Mouse (Mus musculus) liver, postnatal 0 days (tissue): ENCODE measurements around the gene Fcamr. TPM values are rescaled to one million over a fixed set of nuclear protein-coding genes. Genes with fewer than 3 reads are reported as not detected.

Experiments used
- ATAC-seq: fragments of 200-750 bp; cut with Nextera tagmentation; 2 replicates; pipeline ENCODE4 v1.8.0; 2017; ENCODE audit warnings: mild to moderate bottlenecking, moderate library complexity
- DNase-seq: peaks from one replicate; pipeline ENCODE4 v3.0.0-alpha.2; 2016
- H3K27ac ChIP-seq: fragments of 300-500 bp; sonication (generic); 2 replicates; pipeline ENCODE4 v1.5.1; 2014; ENCODE audit warnings: antibody characterized with exemption, moderate library complexity, mild to moderate bottlenecking, low read depth
- H3K27me3 ChIP-seq: fragments of 300-500 bp; sonication (generic); 2 replicates; pipeline ENCODE4 v1.6.1; 2014; ENCODE audit warnings: low read length, control low read depth, mixed read lengths; ENCODE audit not compliant: insufficient read depth
- H3K36me3 ChIP-seq: fragments of 300-500 bp; sonication (generic); replicated peaks from 2 replicates; pipeline ENCODE4 v1.6.1; 2014; ENCODE audit warnings: mild to moderate bottlenecking, control low read depth, low read length, moderate library complexity, mixed read lengths; ENCODE audit not compliant: insufficient read depth
- H3K4me1 ChIP-seq: fragments of 300-500 bp; sonication (generic); 2 replicates; pipeline ENCODE4 v1.6.1; 2014; ENCODE audit warnings: antibody characterized with exemption, mild to moderate bottlenecking, control low read depth; ENCODE audit not compliant: insufficient read depth
- H3K4me2 ChIP-seq: fragments of 300-500 bp; sonication (generic); 2 replicates; pipeline ENCODE4 v1.6.1; 2014; ENCODE audit warnings: low read depth, mild to moderate bottlenecking, low read length, moderate library complexity, mixed read lengths
- H3K4me3 ChIP-seq: fragments of 300-500 bp; sonication (generic); 2 replicates; pipeline ENCODE4 v1.5.1; 2014; ENCODE audit warnings: low read depth, low read length
- H3K9ac ChIP-seq: fragments of 300-500 bp; sonication (generic); replicated peaks from 2 replicates; pipeline ENCODE4 v1.6.1; 2014; ENCODE audit warnings: mild to moderate bottlenecking, moderate library complexity
- H3K9me3 ChIP-seq: fragments of 300-500 bp; sonication (generic); 2 replicates; pipeline ENCODE4 v1.6.1; 2016; ENCODE audit warnings: mild to moderate bottlenecking, control low read depth, low read length, mixed read lengths
- CTCF ChIP-seq: sonication (generic); IDR thresholded peaks from 2 replicates; pipeline ENCODE4 v1.5.1; 2016; ENCODE audit warnings: antibody characterized with exemption, low read depth
- EP300 ChIP-seq: IDR thresholded peaks from 2 replicates; pipeline ENCODE4 v1.6.1; 2016; ENCODE audit warnings: antibody characterized with exemption, low read depth, mild to moderate bottlenecking
- WGBS: fragments of 180-500 bp; shearing (Covaris S2); extraction: QIAGEN DNeasy Blood & Tissue Kit; methylation state at CpG from one replicate; pipeline ENCODE4 v1.1.7; 2014; ENCODE audit not compliant: insufficient replicate concordance; 5-methylcytosine and 5-hydroxymethylcytosine counted together
- polyA plus RNA-seq: library from polyadenylated mRNA; unstranded; fragments of >200 nt; fragmentation: Nextera tagmentation; extraction: Ambion mirVana; gene quantifications from 2 replicates; pipeline ENCODE4 v1.2.1, GENCODE M21; 2015

The Fcamr gene
- polyA plus RNA-seq, 1 experiment from 2014 or later = not detected

DNA sequence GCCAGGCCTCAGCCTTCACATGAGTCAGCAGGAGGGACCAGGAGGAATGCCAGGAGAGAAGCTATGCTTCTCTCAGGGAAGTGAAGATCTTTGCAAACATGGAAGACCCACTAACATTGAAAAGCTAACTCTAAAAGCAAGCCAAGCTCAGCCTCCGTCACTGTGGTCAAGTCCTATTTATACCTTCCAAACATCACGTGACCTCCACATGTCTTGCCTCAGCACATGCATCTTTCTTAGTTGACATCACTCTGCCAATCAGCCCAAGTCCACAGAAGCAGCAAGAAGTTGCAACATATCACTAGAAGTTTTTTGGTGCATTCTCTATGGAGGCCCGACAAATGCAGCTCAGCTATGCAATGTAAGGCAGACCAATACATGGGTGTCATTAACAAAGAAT lies 20.8 kb upstream of the Fcamr start:
- TF ChIP-seq EP300 (no peak), CTCF (no peak)

DNA sequence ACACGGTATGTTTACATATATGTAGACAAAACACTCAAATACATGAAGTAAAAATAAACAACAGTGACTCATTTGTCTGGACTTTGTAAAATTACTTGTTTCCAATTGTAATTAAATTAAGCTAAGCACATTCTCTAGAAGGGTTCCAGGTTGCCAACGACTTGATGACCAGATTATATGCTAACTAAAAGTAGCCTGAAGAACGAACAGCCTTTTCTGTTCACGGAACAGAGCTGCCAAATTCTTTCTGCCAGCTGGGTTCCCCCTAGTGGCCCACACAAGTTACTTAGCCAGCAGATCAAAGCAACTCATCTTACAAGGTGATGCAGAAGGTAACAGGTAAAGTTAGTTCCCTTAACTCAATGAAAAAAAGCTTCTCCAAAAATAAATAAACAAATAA lies 16.6 kb upstream of the Fcamr start:
- Histone ChIP-seq H3K4me2 (no peak overlapping the region), H3K4me3 (no peak overlapping the region), H3K4me1 (no peaks in the 10 kb centered on the region), H3K9me3 (no peaks in the 10 kb centered on the region), H3K27me3 (no peaks in the 10 kb centered on the region), H3K27ac (no peak overlapping the region), H3K9ac (no peak overlapping the region), H3K36me3 (no peaks in the 10 kb centered on the region)
- TF ChIP-seq CTCF (peak; percentile 72), EP300 (no peak)
- DNase-seq (no peak), ATAC-seq (no peak)
- WGBS = 22% methylated on average over 4 of the region's 4 CpGs

More for the DNA sequence above, 20.8 kb upstream of the Fcamr start:
- Histone ChIP-seq H3K27me3 (no peaks in the 10 kb centered on the region), H3K27ac (no peak overlapping the region), H3K4me2 (no peak overlapping the region), H3K9ac (no peak overlapping the region), H3K4me1 (no peaks in the 10 kb centered on the region), H3K4me3 (no peak overlapping the region), H3K36me3 (no peaks in the 10 kb centered on the region), H3K9me3 (no peaks in the 10 kb centered on the region)
- 77% methylated on average over 3 of the region's 3 CpGs for WGBS
- ATAC-seq = no peak
- no peak for DNase-seq

DNA sequence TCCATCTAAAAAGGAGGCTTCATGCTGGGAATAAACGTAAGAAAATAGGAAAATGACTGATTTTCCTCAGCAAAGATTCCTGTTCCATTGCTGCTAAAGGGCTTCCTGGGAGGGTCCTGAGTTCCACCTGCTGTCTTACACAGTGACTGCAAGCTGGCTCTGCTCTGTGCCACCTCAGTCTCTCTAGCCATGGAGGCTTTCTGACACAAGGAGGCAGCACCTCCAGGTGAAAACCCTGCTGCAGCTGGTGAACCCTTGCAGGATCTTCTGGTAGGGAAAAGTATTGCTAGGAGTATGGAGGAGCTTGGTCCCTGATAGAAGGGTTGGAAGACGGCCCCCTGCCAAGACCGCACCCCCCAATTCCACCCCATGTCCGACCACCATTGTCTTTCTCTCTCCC lies 13.7 kb upstream of the Fcamr start:
- Histone ChIP-seq H3K27ac (no peak overlapping the region), H3K9me3 (no peaks in the 10 kb centered on the region), H3K4me1 (no peaks in the 10 kb centered on the region), H3K4me3 (no peak overlapping the region), H3K36me3 (no peaks in the 10 kb centered on the region), H3K4me2 (no peak overlapping the region), H3K27me3 (no peaks in the 10 kb centered on the region), H3K9ac (no peak overlapping the region)
- WGBS = 48% methylated on average over 4 of the region's 4 CpGs
- ATAC-seq (0 out of 2 replicates have a peak, but pooled peaks have one; percentile 51), DNase-seq (peak; percentile 36)
- TF ChIP-seq CTCF = peak; percentile 63
- no peak for TF ChIP-seq EP300

DNA sequence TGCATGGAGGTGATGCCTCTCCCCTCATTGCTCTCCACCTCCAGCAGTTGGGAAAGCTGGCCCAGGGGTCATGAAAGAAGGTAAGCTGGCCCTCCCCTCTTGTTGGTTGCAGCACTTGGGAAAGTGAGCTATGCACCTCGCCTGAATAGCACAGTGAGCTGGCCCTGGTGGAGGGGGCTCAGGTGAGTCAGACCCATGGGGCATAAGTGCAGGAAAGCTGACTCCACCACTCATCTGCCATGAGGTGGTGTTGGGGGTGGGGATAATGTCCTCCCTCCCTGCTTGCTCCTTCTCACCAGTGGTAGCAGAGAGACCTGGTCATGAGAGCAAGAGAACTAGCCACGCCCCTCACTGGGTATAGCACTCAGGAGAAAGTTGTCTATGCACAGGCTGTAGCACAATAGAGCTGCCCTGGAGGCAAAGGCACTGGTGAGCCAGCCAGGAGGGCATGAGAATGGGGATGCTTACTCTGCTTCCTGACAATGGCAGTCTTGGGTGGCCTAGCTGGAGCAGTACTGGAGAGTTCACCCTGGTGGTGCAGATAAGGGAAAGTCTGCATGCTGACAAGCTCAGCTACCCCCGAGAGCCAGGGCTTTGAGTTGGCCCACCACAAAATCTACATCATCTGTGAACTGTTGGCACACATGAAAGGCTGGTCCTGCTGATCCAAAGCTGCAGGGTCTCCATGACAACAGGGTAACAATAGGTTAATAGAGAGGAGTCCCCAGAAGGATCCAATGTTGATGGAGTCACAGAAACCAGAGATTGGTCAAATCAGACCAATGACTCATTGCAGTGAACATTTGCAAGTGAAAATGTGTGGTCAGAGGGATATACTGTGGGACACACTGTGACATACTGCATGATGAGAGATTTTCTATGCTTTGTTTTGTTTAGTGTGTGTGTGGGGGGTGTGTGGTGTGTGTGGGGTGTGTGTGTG lies 10.9 kb upstream of the Fcamr start:
- Histone ChIP-seq H3K36me3 (no peaks in the 10 kb centered on the region), H3K27me3 (no peaks in the 10 kb centered on the region), H3K9me3 (no peaks in the 10 kb centered on the region), H3K4me3 (no peak overlapping the region), H3K4me1 (no peaks in the 10 kb centered on the region), H3K9ac (no peak overlapping the region), H3K27ac (no peak overlapping the region), H3K4me2 (no peak overlapping the region)
- no peak for DNase-seq
- 61% methylated on average over 3 of the region's 3 CpGs for WGBS
- TF ChIP-seq CTCF (no peak), EP300 (no peak)
- ATAC-seq = no peak

DNA sequence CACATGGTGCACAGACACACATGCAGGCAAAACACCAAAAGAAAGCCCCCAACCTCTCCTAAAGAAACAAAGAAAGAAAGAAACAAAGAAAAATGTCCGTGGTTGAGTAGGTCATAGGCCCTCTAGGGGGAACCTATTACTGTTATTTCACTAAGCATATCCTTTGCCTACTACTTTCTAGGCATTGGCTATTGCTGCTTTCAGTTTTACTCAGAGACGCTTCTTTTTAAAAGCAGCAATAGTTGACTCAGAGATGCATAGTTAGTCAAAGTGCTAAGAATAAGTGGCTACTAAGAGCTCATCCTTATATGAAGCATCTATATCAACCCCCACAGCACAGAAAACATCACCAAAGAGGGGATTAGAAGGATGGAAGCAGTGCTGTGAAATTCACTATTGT lies 5.4 kb upstream of the Fcamr start:
- no peak for ATAC-seq
- Histone ChIP-seq H3K9me3 (no peaks in the 10 kb centered on the region), H3K27ac (no peak overlapping the region), H3K4me2 (no peak overlapping the region), H3K4me3 (no peak overlapping the region), H3K36me3 (no peaks in the 10 kb centered on the region), H3K9ac (no peak overlapping the region), H3K27me3 (no peaks in the 10 kb centered on the region), H3K4me1 (peaks cover 8% of the 10 kb centered on the region; the same call in 1 of the 2 replicates)
- 68% methylated on average over 2 of the region's 2 CpGs for WGBS
- DNase-seq = no peak
- no peak for TF ChIP-seq CTCF

DNA sequence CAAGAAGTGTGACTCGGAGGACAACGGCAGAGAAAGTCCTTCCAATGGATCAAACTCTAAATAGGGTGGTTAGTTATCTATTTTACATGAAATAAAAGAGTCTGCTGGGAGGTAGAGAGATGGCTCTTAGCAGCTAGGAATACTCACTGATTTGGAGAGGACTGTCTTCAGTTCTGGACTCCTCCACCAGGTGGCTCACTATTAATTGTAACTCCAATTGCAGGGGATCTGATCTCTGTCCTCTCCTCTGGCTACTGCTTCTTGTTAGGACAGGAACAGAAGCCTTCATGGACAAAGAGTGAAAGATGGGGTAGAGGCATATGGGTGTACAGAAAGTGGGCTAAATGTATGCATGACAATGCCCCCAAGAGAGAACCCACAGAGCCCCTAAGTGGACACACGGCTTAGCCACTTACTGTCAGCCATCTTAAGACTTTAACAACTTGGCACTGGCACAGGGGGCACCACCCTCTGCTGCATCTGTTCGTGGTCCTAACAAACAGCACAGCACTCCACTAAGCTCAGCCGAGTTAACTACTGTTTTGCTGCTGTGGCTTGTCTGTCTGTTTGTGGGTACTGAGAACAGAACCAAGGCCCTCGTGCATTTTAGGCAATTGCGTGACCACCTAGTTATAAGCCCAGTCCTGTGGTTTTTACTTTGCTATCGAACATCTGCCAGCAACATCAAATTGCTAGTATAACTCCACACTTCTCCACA lies 3.6 kb upstream of the Fcamr start:
- no peak overlapping the region for H3K27ac ChIP-seq
- WGBS = 69% methylated on average over 8 of the region's 8 CpGs
- no peaks in the 10 kb centered on the region for H3K27me3 ChIP-seq
- H3K4me1 ChIP-seq = peaks cover 8% of the 10 kb centered on the region; the same call in 1 of the 2 replicates
- no peak overlapping the region for H3K4me2 ChIP-seq
- no peak overlapping the region for H3K9ac ChIP-seq
- H3K4me3 ChIP-seq = no peak overlapping the region
- peak; percentile 60 for DNase-seq
- no peaks in the 10 kb centered on the region for H3K9me3 ChIP-seq
- ATAC-seq = no peak
- no peak for TF ChIP-seq EP300
- peak; percentile 71 for TF ChIP-seq CTCF
- no peaks in the 10 kb centered on the region for H3K36me3 ChIP-seq
